Mouse (Mus musculus): ENCODE results near the gene Cyb561.

Cyb561 gene

DNA sequence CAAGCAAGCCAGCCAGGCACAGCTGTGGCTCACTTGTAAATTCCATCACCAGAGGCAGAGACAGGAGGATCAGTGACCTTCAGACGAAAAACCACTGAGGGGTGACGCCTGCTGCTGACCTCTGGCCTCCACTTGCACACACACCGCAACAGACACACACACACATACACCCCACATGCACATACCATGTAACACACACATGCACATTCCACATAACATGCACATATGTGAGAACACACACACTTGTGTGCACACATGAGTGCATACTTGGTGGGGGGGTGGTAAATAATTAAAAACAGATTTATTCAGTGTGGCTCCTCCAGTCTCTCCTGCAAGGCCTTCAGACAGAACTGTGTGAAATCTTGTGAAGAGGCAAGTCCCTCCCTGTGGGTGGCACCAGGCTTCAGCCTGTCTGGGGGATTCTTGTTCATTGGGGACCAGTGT lies 1.5 kb downstream of the Cyb561 start:
- DNase-seq (ENCODE audit: low spot score) = no peak

- no peak for DNase-seq (ENCODE audit: low spot score)
These were observed 2.6 kb downstream of the Cyb561 start for GRCm38 (mm10) chr11:105950519-105950918.

GRCm38 (mm10) chr11:105948255-105948654 lies 4.9 kb downstream of the Cyb561 start:
- no peak for DNase-seq (ENCODE audit: low spot score)

GRCm38 (mm10) chr11:105946694-105947154 lies 6.4 kb downstream of the Cyb561 start:
- DNase-seq (ENCODE audit: low spot score) = no peak

- peak; percentile 54 for DNase-seq (ENCODE audit: low spot score)
These were observed 8.1 kb downstream of the Cyb561 start for GRCm38 (mm10) chr11:105944770-105945672.

DNA sequence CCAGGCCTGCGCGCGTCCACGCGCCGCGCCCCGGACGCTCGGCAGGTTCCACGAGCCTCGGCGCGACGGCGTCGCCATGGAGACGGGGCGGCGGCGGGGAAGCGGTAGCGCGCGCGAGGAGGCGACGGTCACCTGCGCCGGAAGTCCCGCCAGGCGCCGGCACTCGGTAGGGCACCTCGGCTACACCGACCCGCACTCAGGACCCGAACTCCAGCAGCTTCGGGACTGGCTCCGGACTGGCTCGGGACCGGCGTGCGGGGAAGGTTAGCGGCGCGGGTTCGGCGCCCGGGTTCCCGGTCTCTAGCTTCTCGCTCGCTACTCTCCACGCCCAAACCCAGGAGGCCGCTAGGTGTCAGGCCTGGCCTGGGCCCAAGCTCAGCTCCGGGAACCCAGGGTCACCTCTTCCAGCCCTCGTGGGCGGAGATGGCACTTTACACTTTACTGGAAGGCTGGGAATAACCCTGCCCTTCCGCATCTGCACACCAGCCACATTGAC lies 9.0 kb downstream of the Cyb561 start:
- peak; percentile 85 for DNase-seq (ENCODE audit: low spot score)

- DNase-seq (ENCODE audit: low spot score) = peak; percentile 87
These were observed 9.7 kb downstream of the Cyb561 start for GRCm38 (mm10) chr11:105943133-105944102.

- peak; percentile 61 for DNase-seq (ENCODE audit: low spot score)
These were observed 11.2 kb downstream of the Cyb561 start for GRCm38 (mm10) chr11:105941973-105942372.

- DNase-seq (ENCODE audit: low spot score) = no peak
These were observed 14.4 kb downstream of the Cyb561 start for GRCm38 (mm10) chr11:105938771-105939170.

DNA sequence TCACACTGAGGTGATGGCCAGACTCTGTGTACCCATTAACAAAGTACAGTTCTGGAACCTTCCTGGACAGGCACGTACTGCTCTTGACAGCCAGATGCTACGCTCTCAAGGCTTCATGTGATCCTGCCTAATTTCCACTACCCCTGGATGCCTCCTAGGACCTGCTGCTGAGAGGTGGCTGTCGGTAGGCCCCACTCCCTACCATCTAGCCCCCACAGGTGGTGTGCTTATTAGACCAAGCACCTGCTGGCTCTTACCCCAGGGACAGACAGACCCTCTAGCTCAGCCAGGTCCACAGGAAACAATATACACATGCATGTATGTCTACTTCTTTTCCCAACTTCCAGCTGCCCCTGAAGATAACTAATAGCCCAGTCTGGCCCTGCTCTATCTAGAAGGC lies 16.2 kb downstream of the Cyb561 start:
- DNase-seq (ENCODE audit: low spot score) = no peak

DNA sequence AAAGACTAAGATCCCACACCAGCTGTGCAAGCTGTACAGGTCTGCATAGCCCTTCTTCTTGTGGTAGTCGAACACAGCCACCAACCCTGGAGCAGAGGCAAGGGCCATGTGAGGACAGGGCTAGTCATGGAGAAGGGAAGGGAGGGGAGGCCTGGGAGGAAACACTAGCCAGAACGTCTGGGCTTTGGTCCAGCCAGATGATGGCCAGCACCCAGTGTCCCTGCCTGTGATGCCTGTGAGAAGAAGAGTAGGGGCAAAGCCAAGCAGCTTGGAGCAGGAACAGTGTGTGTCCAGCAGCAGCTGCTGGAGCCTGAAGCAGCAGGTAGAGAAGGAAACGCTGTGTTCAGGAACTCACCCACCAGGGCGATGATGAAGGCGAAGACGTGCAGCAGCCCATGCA lies 16.9 kb downstream of the Cyb561 start:
- peak; percentile 82 for DNase-seq (ENCODE audit: low spot score)

GRCm38 (mm10) chr11:105935496-105935895 lies 17.6 kb downstream of the Cyb561 start:
- no peak for DNase-seq (ENCODE audit: low spot score)

- no peak for DNase-seq (ENCODE audit: low spot score)
These were observed 18.3 kb downstream of the Cyb561 start for GRCm38 (mm10) chr11:105934816-105935215.

DNA sequence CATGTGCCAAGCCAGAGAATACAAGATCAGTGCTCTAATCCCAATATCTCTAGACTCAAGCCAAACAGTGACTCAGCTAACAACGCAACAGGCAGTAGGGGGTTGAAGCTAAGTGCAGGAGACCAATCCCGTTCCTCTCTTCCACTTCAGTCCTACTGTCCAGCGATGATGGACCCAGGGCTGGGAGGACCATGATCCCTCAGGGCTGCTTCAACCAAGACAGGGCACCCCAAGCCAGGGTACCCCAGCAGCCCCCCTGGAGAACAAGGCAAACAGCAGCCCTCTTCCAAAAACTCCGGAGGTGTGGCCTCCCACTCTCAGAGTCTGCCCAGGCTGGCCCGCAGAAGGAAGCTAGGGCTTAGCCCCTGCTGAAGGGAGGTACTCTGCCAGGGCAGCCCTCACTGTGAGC lies 18.8 kb downstream of the Cyb561 start:
- peak; percentile 24 for DNase-seq (ENCODE audit: low spot score)

DNA sequence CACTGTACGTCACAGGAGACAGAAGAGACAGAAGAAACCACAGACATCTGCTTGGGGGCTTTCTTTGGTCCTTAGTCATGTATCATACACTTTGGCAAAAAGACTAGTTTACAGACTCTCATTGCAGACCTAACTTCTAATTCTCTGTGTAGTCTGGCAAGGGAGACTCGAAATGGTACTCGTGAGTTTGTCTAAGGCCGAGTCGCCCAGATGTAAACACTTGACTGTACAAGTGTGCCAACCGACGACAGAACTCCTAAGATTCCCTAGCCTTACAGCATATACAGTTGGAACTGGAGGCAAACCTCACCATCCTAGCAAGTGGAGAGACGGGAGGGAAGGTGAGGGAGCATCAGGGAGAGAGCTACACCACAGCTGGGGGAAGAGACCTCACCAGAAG lies 19.4 kb downstream of the Cyb561 start:
- no peak for DNase-seq (ENCODE audit: low spot score)

- no peak for DNase-seq (ENCODE audit: low spot score)
These were observed 21.8 kb downstream of the Cyb561 start for GRCm38 (mm10) chr11:105931380-105931779.

DNA sequence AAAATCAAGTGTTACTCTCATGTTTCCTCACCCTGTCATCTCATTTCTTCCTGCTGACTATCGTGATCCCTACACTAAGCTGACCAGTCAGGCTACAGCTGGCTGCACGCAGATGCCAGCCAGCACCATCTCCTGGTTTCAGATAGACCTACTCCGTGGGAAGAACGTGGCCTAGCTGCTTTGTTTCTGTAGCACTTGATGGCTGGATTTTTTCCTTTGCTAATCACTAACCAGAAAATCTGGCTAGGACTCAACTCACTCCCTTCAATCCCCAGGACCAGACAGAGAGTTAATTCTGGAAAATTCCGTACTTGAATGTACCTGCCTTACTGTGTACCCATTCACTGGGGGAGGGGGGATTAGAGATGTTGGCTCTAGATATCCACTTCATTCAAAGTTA lies 25.0 kb downstream of the Cyb561 start:
- no peak for DNase-seq (ENCODE audit: low spot score)

- peak; percentile 78 for DNase-seq (ENCODE audit: low spot score)
These were observed 25.8 kb downstream of the Cyb561 start for GRCm38 (mm10) chr11:105927065-105928030.

DNA sequence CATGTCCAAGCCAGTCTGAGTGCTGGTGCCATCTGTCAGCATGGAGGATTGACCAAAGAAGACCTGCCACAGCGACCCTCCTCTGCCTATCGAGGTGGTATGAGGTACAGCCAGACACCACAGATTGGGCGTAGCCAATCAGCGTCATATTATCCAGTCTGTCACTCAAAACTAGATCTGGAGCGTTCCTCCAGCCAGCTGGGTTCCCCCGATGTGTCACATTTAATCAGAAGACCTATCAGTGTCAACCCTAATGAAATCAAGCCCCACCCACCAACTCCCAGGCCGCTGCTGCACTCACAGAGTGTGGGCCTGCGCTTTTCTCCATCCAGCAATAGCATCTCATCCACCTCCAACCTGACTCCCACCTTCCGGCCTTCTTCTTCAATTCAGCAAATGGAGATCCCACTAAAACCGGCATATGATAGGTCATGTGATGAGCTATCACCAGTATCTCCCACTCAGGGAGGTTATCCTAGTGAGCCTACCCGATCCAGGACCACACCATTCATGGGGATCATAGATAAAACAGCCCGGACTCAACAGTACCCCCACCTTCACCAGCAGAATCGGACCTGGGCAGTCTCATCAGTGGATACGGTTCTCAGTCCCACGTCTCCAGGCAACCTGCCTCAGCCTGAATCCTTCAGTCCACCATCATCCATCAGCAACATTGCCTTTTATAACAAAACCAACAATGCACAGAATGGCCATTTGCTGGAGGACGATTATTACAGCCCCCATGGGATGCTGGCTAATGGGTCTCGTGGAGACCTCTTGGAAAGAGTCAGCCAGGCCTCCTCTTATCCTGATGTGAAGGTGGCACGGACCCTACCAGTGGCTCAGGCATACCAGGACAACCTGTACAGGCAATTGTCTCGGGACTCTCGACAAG lies 30.1 kb downstream of the Cyb561 start:
- no peak for DNase-seq (ENCODE audit: low spot score)

- DNase-seq (ENCODE audit: low spot score) = no peak
These were observed 31.9 kb downstream of the Cyb561 start for GRCm38 (mm10) chr11:105921275-105921674.
